Mouse (Mus musculus): ENCODE measurements around the gene Stk38. TPM values are rescaled to one million over a fixed set of nuclear protein-coding genes. Genes with fewer than 3 reads are reported as not detected.
A peak's percentile ranks its signal among the peaks of the same experiment; 100 is the strongest.

Gene Stk38
- polyA plus RNA-seq, 1 experiment, result 32.2 TPM

DNA sequence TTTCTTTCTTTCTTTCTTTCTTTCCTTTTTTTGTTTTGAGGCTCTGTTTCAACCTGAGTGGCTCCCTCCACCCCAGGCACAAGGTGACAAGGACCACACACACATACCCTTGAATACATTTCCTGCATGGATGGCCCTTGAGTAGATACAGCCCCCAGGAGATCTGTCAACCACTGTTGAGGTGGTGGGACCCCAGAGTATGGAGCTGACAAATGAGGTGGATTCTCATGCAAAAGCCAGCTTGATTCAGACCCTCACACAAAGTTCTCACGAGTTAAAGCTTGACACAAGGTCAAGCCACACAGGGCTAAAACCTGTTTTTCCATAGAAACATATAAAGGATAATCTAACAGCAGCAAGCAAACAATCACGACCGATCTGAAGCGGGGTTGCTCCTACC lies 75.5 kb downstream of the Stk38 start:
- Histone ChIP-seq H3K9me3 (peaks cover 3% of the 10 kb centered on the region; the same call in 1 of the 2 replicates), H3K36me3 (replicated peaks; ENCODE audit: low read length) (no peaks in the 10 kb centered on the region), H3K4me1 (peaks cover 34% of the 10 kb centered on the region), H3K4me3 (replicated peaks) (no peak overlapping the region), H3K27me3 (replicated peaks) (peaks cover 2% of the 10 kb centered on the region)
- TF ChIP-seq FLI1 (IDR thresholded peaks at IDR 0.05; ENCODE audit: low read length), result no peak

DNA sequence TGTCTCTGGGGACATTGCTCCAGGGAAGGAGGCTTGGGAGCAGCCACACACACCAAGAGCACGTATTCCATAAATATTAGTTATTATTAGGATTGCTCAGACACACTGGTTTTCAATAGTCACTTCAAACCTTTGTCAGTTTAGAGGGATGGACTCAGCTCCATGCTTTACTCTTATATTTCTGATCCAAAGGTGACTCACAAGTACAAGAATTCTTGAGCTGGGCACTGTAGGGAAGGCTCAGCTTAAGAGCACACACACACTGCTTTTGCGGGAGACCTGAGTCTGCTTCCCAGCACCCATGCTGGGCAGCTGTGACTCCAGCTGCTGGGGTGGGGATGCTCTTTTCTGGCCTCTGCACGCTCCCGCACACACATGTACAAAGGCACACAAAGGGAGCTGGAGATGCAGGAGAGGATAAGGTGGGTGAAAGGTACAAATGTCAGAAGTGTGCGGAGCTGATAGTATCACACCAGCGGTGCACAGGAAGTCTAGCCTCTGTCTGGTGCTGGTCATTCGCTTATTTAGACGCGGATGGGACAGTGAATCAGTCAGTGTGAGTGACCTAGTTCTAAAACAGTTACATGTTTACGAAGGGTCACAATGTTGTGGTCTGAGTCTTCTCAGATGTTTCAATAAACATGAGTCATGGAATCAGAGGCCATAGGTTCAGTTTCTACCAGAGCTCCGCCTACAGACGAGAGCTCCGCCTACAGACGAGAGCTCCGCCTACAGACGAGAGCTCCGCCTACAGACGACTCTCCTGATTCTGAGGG lies 76.2 kb downstream of the Stk38 start:
- Histone ChIP-seq H3K27me3 (replicated peaks) (peaks cover 2% of the 10 kb centered on the region), H3K36me3 (replicated peaks; ENCODE audit: low read length) (no peaks in the 10 kb centered on the region), H3K4me1 (peaks cover 41% of the 10 kb centered on the region), H3K9me3 (no peaks in the 10 kb centered on the region), H3K4me3 (replicated peaks) (no peak overlapping the region)
- TF ChIP-seq GATA1 (IDR thresholded peaks at IDR 0.05; ENCODE audit: borderline replicate concordance, low read length) (no peak), FLI1 (IDR thresholded peaks at IDR 0.05; ENCODE audit: low read length) (no peak)

DNA sequence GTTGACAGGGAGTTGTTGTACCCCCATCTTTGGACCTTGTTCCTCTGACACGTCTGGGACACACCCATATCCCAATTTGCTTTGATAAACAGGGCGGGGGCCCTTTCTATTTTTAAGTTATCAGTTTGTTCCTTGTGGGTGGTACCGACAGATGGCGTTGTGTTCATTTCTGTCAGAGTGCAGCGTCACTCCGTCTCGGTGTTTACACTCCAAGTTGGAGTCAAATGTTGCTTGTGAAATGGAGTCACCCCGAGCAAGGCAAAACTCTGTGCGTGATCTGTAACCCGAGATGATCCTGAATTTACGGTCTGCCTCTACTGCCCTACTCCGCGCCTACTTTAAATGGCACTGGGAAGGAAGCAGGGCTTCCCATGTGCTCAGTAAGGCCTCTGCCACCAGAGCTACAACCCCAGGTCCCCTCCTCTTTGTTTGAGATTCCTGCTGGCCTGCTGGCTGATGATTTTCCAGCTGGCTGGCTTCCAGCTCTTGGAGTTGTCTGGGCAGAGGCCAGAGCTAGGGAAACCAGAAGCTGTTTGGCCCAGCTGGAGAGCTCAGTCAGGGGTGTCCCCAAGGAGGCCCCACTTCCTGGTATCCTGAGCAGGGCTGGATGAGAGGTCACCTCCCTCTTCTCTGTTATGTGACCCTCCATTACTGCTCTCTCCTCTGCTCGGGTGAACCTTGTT lies 77.3 kb downstream of the Stk38 start:
- Histone ChIP-seq H3K4me1 (peaks cover 48% of the 10 kb centered on the region), H3K36me3 (replicated peaks; ENCODE audit: low read length) (no peaks in the 10 kb centered on the region), H3K9me3 (no peaks in the 10 kb centered on the region), H3K27me3 (replicated peaks) (peaks cover 2% of the 10 kb centered on the region), H3K4me3 (replicated peaks) (peak overlapping the region; percentile 69)
- no peak for TF ChIP-seq GATA1 (IDR thresholded peaks at IDR 0.05; ENCODE audit: borderline replicate concordance, low read length)
- no peak for TF ChIP-seq FLI1 (IDR thresholded peaks at IDR 0.05; ENCODE audit: low read length)

DNA sequence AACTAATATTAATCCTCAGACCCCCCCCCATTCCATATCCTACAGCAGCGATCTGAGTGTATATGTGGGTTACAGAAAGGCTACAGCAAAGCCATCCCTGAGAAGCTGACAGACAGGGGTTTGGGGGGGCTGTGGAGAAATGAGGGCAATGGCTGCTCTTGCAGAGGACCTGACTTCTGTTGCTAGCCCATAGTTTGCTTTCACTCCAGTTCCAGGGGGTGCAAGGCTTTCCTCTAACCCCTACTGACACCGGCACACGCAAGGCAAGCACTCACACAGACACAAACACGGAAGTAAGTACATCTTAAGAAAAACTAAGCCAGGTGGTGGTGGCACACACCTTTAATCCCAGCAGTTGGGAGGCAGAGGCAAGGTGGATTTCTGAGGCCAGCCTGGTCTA lies 78.4 kb downstream of the Stk38 start:
- Histone ChIP-seq H3K36me3 (replicated peaks; ENCODE audit: low read length) (no peaks in the 10 kb centered on the region), H3K4me1 (peaks cover 48% of the 10 kb centered on the region), H3K27me3 (replicated peaks) (peaks cover 4% of the 10 kb centered on the region), H3K9me3 (no peaks in the 10 kb centered on the region), H3K4me3 (replicated peaks) (no peak overlapping the region)
- TF ChIP-seq GATA1 (IDR thresholded peaks at IDR 0.05; ENCODE audit: borderline replicate concordance, low read length) (no peak), FLI1 (IDR thresholded peaks at IDR 0.05; ENCODE audit: low read length) (no peak)

DNA sequence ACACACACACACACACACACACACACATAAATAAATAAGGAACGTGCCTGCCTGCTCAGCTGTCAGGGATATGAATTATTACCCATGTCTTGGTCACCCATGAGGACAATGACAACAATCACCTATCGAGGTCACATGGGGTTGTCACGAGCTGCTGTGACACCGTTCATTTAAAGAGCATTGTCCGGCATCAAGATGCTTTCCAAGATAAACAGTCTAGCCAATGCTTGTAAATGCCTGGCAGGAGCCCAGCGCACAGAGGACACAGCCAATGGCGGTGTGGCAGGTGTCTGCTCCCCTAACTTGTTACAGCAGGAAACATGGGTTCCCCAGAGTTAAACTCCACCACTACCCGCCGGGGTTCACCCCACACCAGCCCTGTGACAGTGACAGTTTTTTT lies 79.8 kb downstream of the Stk38 start:
- H3K27me3 ChIP-seq (replicated peaks), result peaks cover 6% of the 10 kb centered on the region
- TF ChIP-seq FLI1 (IDR thresholded peaks at IDR 0.05; ENCODE audit: low read length) (no peak), GATA1 (IDR thresholded peaks at IDR 0.05; ENCODE audit: borderline replicate concordance, low read length) (no peak)
- H3K4me3 ChIP-seq (replicated peaks), result no peak overlapping the region
- H3K9me3 ChIP-seq, result no peaks in the 10 kb centered on the region
- H3K36me3 ChIP-seq (replicated peaks; ENCODE audit: low read length), result no peaks in the 10 kb centered on the region
- peaks cover 48% of the 10 kb centered on the region for H3K4me1 ChIP-seq

DNA sequence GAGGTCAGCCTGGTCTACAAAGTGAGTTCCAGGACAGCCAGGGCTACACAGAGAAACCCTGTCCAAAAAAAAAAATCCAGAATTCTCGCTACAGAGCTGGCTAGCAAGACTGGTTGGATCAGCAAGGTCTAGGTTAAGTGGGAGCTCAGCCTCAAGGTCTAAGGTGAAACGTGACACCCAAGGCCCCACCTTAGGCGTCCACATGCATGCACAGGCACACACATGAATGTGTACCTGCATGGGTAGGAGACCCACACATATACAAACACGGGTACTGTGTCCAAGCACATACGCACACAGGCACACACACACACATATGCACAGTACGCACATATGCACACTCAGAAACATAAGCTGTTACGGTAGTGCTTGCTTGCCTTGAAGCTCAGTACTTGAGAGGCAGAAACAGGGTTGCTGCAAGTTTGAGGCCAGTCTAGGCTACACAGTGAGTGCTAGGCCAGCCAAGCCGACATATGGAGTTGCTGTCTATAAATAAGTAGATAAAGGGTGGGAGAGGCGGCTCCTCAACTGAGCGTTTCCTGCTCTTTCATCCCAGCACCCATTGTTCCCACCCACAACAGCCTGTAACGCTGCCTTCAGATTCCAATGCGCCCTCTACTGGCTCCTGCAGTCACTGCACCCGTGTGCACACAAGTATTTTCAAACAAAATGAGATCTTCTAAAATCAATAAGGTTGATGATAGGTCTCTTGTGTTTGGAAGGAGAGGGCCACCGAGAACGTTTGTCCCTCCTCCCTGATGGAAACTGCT lies 80.7 kb downstream of the Stk38 start:
- TF ChIP-seq GATA1 (IDR thresholded peaks at IDR 0.05; ENCODE audit: borderline replicate concordance, low read length) (no peak), FLI1 (IDR thresholded peaks at IDR 0.05; ENCODE audit: low read length) (no peak)
- H3K36me3 ChIP-seq (replicated peaks; ENCODE audit: low read length), result no peaks in the 10 kb centered on the region
- H3K4me3 ChIP-seq (replicated peaks), result peak overlapping the region; percentile 79
- peaks cover 6% of the 10 kb centered on the region for H3K27me3 ChIP-seq (replicated peaks)
- no peaks in the 10 kb centered on the region for H3K9me3 ChIP-seq
- H3K4me1 ChIP-seq, result peaks cover 56% of the 10 kb centered on the region

DNA sequence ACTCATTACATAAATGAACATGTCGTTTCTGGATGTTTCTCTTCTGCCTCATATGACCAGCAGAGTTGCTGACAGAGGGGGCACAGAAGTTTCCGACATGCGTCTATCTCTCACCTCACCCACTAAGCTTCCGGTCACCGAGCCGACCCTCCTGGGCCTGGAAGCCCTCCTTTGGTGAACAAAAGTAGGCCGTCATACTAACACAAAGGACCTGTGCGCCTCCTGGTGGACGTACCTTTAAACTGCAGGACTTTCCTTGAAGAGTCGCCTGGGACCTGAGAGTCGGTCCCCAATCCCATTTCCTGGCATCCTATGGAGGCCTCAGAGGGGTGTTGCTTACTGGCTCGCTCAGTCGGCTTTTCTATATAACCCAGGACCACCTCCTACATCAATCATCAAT lies 81.4 kb downstream of the Stk38 start:
- Histone ChIP-seq H3K4me3 (replicated peaks) (peak overlapping the region; percentile 38), H3K9me3 (no peaks in the 10 kb centered on the region), H3K4me1 (peaks cover 57% of the 10 kb centered on the region), H3K36me3 (replicated peaks; ENCODE audit: low read length) (no peaks in the 10 kb centered on the region), H3K27me3 (replicated peaks) (peaks cover 6% of the 10 kb centered on the region)
- TF ChIP-seq GATA1 (IDR thresholded peaks at IDR 0.05; ENCODE audit: borderline replicate concordance, low read length), result no peak
- no peak for TF ChIP-seq FLI1 (IDR thresholded peaks at IDR 0.05; ENCODE audit: low read length)

DNA sequence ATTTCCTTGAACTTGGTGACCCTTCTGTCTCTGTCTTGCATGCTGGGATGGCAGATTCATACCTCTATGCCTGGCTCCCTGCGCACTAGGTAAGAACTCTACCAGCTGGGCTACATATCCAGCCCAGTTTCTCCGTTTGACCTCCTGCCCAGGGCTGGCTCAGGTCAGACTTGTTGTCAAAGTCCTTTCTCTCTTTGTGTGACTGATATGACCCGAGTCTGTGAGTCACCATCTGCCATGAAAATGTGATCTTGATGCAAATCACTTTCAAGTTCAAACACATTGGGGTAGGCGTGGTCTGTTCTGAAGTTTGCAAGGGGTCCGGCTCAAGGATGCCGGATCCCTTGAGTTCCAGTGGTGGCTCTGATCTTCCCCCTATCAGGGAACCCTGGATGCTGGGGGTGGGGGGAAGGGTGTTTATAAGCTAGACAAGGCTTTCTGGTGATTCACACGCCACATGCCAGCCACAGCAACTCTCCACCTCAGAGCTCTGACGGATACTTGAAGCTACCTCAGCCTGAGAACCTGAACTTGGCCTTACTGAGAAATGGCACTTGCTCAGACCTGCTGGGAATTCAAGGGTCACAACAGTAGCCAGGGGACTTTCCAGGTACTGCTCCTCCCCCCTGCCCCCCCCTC lies 82.7 kb downstream of the Stk38 start:
- Histone ChIP-seq H3K9me3 (no peaks in the 10 kb centered on the region), H3K4me1 (peaks cover 52% of the 10 kb centered on the region)
- TF ChIP-seq GATA1 (IDR thresholded peaks at IDR 0.05; ENCODE audit: borderline replicate concordance, low read length), result no peak
- no peak for TF ChIP-seq FLI1 (IDR thresholded peaks at IDR 0.05; ENCODE audit: low read length)

DNA sequence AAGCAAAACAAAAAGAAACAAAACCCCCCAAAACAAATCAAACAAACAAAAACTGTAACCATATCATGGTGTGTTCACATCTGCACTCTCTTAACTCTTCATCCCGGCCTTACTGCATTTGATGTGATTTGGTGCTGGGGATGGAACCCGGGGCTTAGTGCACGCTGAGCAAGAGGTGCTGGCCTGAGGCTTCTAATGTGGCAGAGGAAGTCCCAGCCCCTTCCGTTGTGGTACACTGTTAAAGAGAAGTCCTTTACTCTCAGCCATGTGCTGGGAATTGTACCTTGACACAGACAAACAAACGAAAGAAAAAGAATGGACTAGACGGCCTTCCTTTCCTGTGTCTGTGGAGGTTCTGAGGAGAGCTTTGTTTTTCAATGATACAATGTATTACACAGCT lies 85.7 kb downstream of the Stk38 start:
- H3K4me1 ChIP-seq, result peaks cover 33% of the 10 kb centered on the region
- H3K27me3 ChIP-seq (replicated peaks), result peaks cover 6% of the 10 kb centered on the region
- H3K4me3 ChIP-seq (replicated peaks), result peak overlapping the region; percentile 59
- H3K9me3 ChIP-seq, result no peaks in the 10 kb centered on the region
- no peaks in the 10 kb centered on the region for H3K36me3 ChIP-seq (replicated peaks; ENCODE audit: low read length)
- TF ChIP-seq GATA1 (IDR thresholded peaks at IDR 0.05; ENCODE audit: borderline replicate concordance, low read length), result no peak
- no peak for TF ChIP-seq FLI1 (IDR thresholded peaks at IDR 0.05; ENCODE audit: low read length)

More for the DNA sequence above, 82.7 kb downstream of the Stk38 start:
- no peaks in the 10 kb centered on the region for H3K36me3 ChIP-seq (replicated peaks; ENCODE audit: low read length)
- H3K4me3 ChIP-seq (replicated peaks), result no peak overlapping the region
- peaks cover 6% of the 10 kb centered on the region for H3K27me3 ChIP-seq (replicated peaks)

All from megakaryocyte, embryonic 14.5 days (primary cell).